Mouse (Mus musculus): Measurements from ENCODE around the gene Elovl1.

DNA sequence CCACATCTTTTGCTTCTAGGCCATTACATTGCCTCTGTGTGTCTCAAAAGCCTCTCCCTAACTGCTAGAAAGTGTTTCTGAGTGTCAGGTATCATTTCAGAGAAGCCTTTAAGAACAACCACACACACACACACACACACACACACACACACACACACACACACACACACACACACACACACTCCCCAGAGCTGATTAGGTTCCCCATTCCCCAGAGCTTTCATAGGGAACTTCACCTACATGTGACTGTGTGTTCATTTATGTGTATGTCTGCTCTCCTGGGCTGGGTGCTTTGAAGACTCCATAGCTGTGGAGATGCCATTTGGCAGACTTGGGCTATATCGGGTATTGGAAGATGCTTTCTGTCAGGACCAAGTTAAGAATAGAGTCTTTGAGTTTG is 2.5 kb upstream of the Elovl1 start:
- TF ChIP-seq USF1 (IDR thresholded peaks at IDR 0.05; ENCODE audit: low read depth) (no peak), REST (IDR thresholded peaks at IDR 0.05; ENCODE audit: insufficient read depth, insufficient read length) (no peak), POLR2A (IDR thresholded peaks at IDR 0.05; ENCODE audit: insufficient read length, low read depth) (no peak), MAX (IDR thresholded peaks at IDR 0.05; ENCODE audit: low read depth) (no peak), MYOD1 (IDR thresholded peaks at IDR 0.05; ENCODE audit: control insufficient read depth in 1 of 3, insufficient read length in 2 of 3, low read depth in 2 of 3) (no peak), TCF12 (IDR thresholded peaks at IDR 0.05; ENCODE audit: insufficient read depth, poor library complexity, severe bottlenecking) (no peak)

Data from myocyte (in vitro differentiated cells).